Mouse (Mus musculus) CH12.LX (cell line): ENCODE measurements around the gene Impdh1. TPM values are rescaled to one million over a fixed set of nuclear protein-coding genes. Genes with fewer than 3 reads are reported as not detected.

Experiments used
- DNase-seq: peaks from one replicate; pipeline ENCODE4 v3.0.0-alpha.2; 2013; ENCODE audit errors: extremely low read depth
- H3K27ac ChIP-seq: 2 replicates; pipeline ENCODE4 v1.5.1; 2012; ENCODE audit warnings: low read depth, mild to moderate bottlenecking, control low read depth, moderate library complexity; ENCODE audit not compliant: insufficient read depth
- H3K27me3 ChIP-seq: replicated peaks from 2 replicates; pipeline ENCODE3; 2012; ENCODE audit warnings: inconsistent platforms
- H3K36me3 ChIP-seq, 2 experiments: replicated peaks in 1 of 2; 2 replicates each; pipeline versions ENCODE3 to v1.6.1; 2012; ENCODE audit warnings: inconsistent platforms in 1 of 2, low read length in 1 of 2, mild to moderate bottlenecking in 1 of 2, mixed read lengths in 1 of 2, moderate library complexity in 1 of 2; ENCODE audit not compliant: control insufficient read depth in 1 of 2, insufficient read depth in 1 of 2
- H3K4me1 ChIP-seq, 2 experiments: 2 replicates each; pipeline ENCODE4 v1.6.1; 2012; ENCODE audit warnings: inconsistent platforms in 1 of 2, moderate library complexity in 1 of 2; ENCODE audit not compliant: insufficient read depth in 2 of 2, control insufficient read depth in 1 of 2
- H3K4me2 ChIP-seq: 2 replicates; pipeline ENCODE4 v1.6.1; 2012; ENCODE audit warnings: low read depth, mild to moderate bottlenecking, control low read depth; ENCODE audit not compliant: poor library complexity, insufficient read depth, severe bottlenecking
- H3K4me3 ChIP-seq, 3 experiments: fragments of 150-350 bp in 1 of 3; sonication (generic) in 1 of 3; replicated peaks in 1 of 3; 2 replicates each; pipeline versions ENCODE3 to v1.5.1; 2011 to 2012; ENCODE audit warnings: low read depth in 2 of 3, low read length in 2 of 3, mild to moderate bottlenecking in 2 of 3, moderate library complexity in 2 of 3, control low read depth in 1 of 3, improper control_type of control experiment in 1 of 3, inconsistent platforms in 1 of 3, mixed read lengths in 1 of 3; ENCODE audit not compliant: poor library complexity in 1 of 3
- H3K79me2 ChIP-seq: replicated peaks from 2 replicates; pipeline ENCODE4 v1.6.1; 2012; ENCODE audit warnings: mild to moderate bottlenecking, moderate library complexity; ENCODE audit not compliant: control insufficient read depth, poor library complexity, insufficient read depth, severe bottlenecking; ENCODE audit errors: extremely low read depth
- H3K9ac ChIP-seq: 2 replicates; pipeline ENCODE4 v1.6.1; 2012; ENCODE audit warnings: low read depth, mild to moderate bottlenecking, control low read depth, moderate library complexity; ENCODE audit not compliant: insufficient read depth
- H3K9me3 ChIP-seq: replicated peaks from 2 replicates; pipeline ENCODE3; 2012; ENCODE audit warnings: low read length, inconsistent platforms, mixed read lengths
- BHLHE40 ChIP-seq: IDR thresholded peaks from 2 replicates; pipeline ENCODE4 v1.6.1; 2011; ENCODE audit warnings: mild to moderate bottlenecking, low read depth, low read length, improper control_type of control experiment
- CHD1 ChIP-seq: IDR thresholded peaks from 2 replicates; pipeline ENCODE4 v1.6.1; 2012; ENCODE audit warnings: low read depth, low read length, improper control_type of control experiment, inconsistent platforms
- CTCF ChIP-seq, 2 experiments: IDR thresholded peaks in 1 of 2; conservative IDR thresholded peaks in 1 of 2; 2 replicates each; pipeline ENCODE4 v1.5.1; 2011 to 2012; ENCODE audit warnings: low read depth in 2 of 2, low read length in 2 of 2, improper control_type of control experiment in 1 of 2, inconsistent platforms in 1 of 2, mild to moderate bottlenecking in 1 of 2, moderate library complexity in 1 of 2
- E2F4 ChIP-seq: IDR thresholded peaks from 2 replicates; pipeline ENCODE4 v1.6.1; 2011; ENCODE audit warnings: low read depth, low read length, improper control_type of control experiment; ENCODE audit not compliant: insufficient replicate concordance
- EP300 ChIP-seq: IDR thresholded peaks from 2 replicates; pipeline ENCODE4 v1.6.1; 2011; ENCODE audit warnings: low read length, improper control_type of control experiment
- ETS1 ChIP-seq: conservative IDR thresholded peaks from 2 replicates; pipeline ENCODE4 v1.6.1; 2012; ENCODE audit warnings: low read depth, mild to moderate bottlenecking, inconsistent platforms, low read length, improper control_type of control experiment, moderate library complexity
- IRF4 ChIP-seq: IDR thresholded peaks from 2 replicates; pipeline ENCODE4 v1.6.1; 2014; ENCODE audit warnings: low read depth, mild to moderate bottlenecking, inconsistent platforms, low read length, improper control_type of control experiment
- JUN ChIP-seq: IDR thresholded peaks from 2 replicates; pipeline ENCODE4 v1.6.1; 2011; ENCODE audit warnings: low read depth, mild to moderate bottlenecking, low read length, improper control_type of control experiment, moderate library complexity; ENCODE audit not compliant: insufficient read depth
- KAT2A ChIP-seq: IDR thresholded peaks from 2 replicates; pipeline ENCODE4 v1.6.1; 2012; ENCODE audit warnings: low read length, improper control_type of control experiment, inconsistent platforms; ENCODE audit not compliant: insufficient replicate concordance
- MAFK ChIP-seq: IDR thresholded peaks from 2 replicates; pipeline ENCODE4 v1.6.1; 2011; ENCODE audit warnings: low read length, improper control_type of control experiment; ENCODE audit not compliant: insufficient replicate concordance
- MAX ChIP-seq: IDR thresholded peaks from 2 replicates; pipeline ENCODE4 v1.6.1; 2011; ENCODE audit warnings: low read length, improper control_type of control experiment
- MAZ ChIP-seq: IDR thresholded peaks from 2 replicates; pipeline ENCODE4 v1.6.1; 2012; ENCODE audit warnings: low read depth, mild to moderate bottlenecking, inconsistent platforms, low read length, improper control_type of control experiment, moderate library complexity
- MEF2A ChIP-seq: IDR thresholded peaks from 2 replicates; pipeline ENCODE4 v1.6.1; 2014; ENCODE audit warnings: low read depth, mild to moderate bottlenecking, inconsistent platforms, low read length, improper control_type of control experiment, borderline replicate concordance
- NELFE ChIP-seq: IDR thresholded peaks from 2 replicates; pipeline ENCODE4 v1.6.1; 2011; ENCODE audit warnings: low read depth, low read length, improper control_type of control experiment
- NRF1 ChIP-seq: IDR thresholded peaks from 2 replicates; pipeline ENCODE4 v1.6.1; 2014; ENCODE audit warnings: low read depth, mild to moderate bottlenecking, inconsistent platforms, low read length, improper control_type of control experiment, moderate library complexity
- PAX5 ChIP-seq: IDR thresholded peaks from 2 replicates; pipeline ENCODE4 v1.6.1; 2012; ENCODE audit warnings: low read length, inconsistent platforms, mixed read lengths
- POLR2A ChIP-seq: IDR thresholded peaks from 2 replicates; pipeline ENCODE4 v1.6.1; 2011; ENCODE audit warnings: low read depth, mild to moderate bottlenecking, improper control_type of control experiment, low read length
- POLR2AphosphoS2 ChIP-seq: IDR thresholded peaks from 2 replicates; pipeline ENCODE4 v1.6.1; 2011; ENCODE audit warnings: low read depth, low read length, improper control_type of control experiment
- RCOR1 ChIP-seq: conservative IDR thresholded peaks from 2 replicates; pipeline ENCODE4 v1.6.1; 2012; ENCODE audit warnings: low read depth, mild to moderate bottlenecking, inconsistent platforms, low read length, improper control_type of control experiment
- SIN3A ChIP-seq: IDR thresholded peaks from 2 replicates; pipeline ENCODE4 v1.6.1; 2012; ENCODE audit warnings: low read length, improper control_type of control experiment, inconsistent platforms
- TBP ChIP-seq: conservative IDR thresholded peaks from 2 replicates; pipeline ENCODE4 v1.6.1; 2011; ENCODE audit warnings: low read depth, low read length, improper control_type of control experiment
- UBTF ChIP-seq: IDR thresholded peaks from 2 replicates; pipeline ENCODE4 v1.6.1; 2012; ENCODE audit warnings: low read depth, mild to moderate bottlenecking, inconsistent platforms, low read length, improper control_type of control experiment, moderate library complexity
- USF2 ChIP-seq: conservative IDR thresholded peaks from 2 replicates; pipeline ENCODE4 v1.6.1; 2011; ENCODE audit warnings: low read depth, low read length, improper control_type of control experiment
- ZMIZ1 ChIP-seq: IDR thresholded peaks from 2 replicates; pipeline ENCODE4 v1.6.1; 2012; ENCODE audit warnings: low read depth, mild to moderate bottlenecking, inconsistent platforms, low read length, improper control_type of control experiment
- dilution Hi-C: fragments of 300-500 bp; cut with MboI; formaldehyde crosslinking; loops from 2 replicates; pipeline ENCODE4 v1.14.3; 2020; ENCODE audit warnings: low sequenced_read_pairs; ENCODE audit not compliant: extremely low pct_unique_long_range_greater_than_20kb, extremely low pct_ligation_motif_present
- in situ Hi-C: fragments of 300-500 bp; cut with MboI; formaldehyde crosslinking; loops from 3 replicates; pipeline ENCODE4 v1.14.3; 2019; ENCODE audit warnings: low sequenced_read_pairs, low pct_ligation_motif_present, low pct_unique_long_range_greater_than_20kb, mixed read lengths
- polyA plus RNA-seq: library from polyadenylated mRNA; unstranded; fragments of >175 nt; gene quantifications from 2 replicates; pipeline ENCODE4 v1.2.1, GENCODE M21; 2012; ENCODE audit warnings: low read depth; ENCODE audit not compliant: insufficient read length
- total RNA-seq, 2 experiments: library from RNA; depleted of rRNA; stranded (reverse); fragments of 300-350 nt in 1 of 2; fragments of >200 nt in 1 of 2; gene quantifications; 2 replicates each; pipeline ENCODE4 v1.2.3; 2012 to 2014

Gene Impdh1
- total and polyA plus RNA-seq, 3 experiments, result 3.1 to 19.6 (median 14.9) TPM

- dilution Hi-C loops, result no loop called here
- TF ChIP-seq MAFK (no peak), MEF2A (no peak), EP300 (no peak), CHD1 (no peak), NRF1 (no peak), JUN (no peak), MAX (no peak), NELFE (no peak), TBP (no peak), PAX5 (no peak), ETS1 (no peak), IRF4 (no peak), MAZ (no peak), E2F4 (no peak), BHLHE40 (no peak), KAT2A (no peak)
- no peak for DNase-seq
- no peaks in the 10 kb centered on the region for H3K9me3 ChIP-seq
- in situ Hi-C loops, result no loop called here
- no peak overlapping the region for H3K27ac ChIP-seq
- peaks cover 5 to 14% of the 10 kb centered on the region in 2 experiments; a peak in 2 of 4 replicates for H3K4me1 ChIP-seq
- H3K4me3 ChIP-seq, result no peak overlapping the region
- H3K27me3 ChIP-seq, result peaks cover 42% of the 10 kb centered on the region
- peaks cover 0 to 3% of the 10 kb centered on the region in 2 experiments for H3K36me3 ChIP-seq
- H3K4me2 ChIP-seq, result no peak overlapping the region
- H3K9ac ChIP-seq, result no peak overlapping the region
- no peaks in the 10 kb centered on the region for H3K79me2 ChIP-seq
These were observed 21.0 kb downstream of the Impdh1 start for GRCm38 (mm10) chr6:29195146-29195545.

- Histone ChIP-seq H3K9ac (no peak overlapping the region), H3K27ac (no peak overlapping the region), H3K4me2 (no peak overlapping the region), H3K4me1 (peaks cover 5 to 14% of the 10 kb centered on the region in 2 experiments; a peak in 2 of 4 replicates), H3K9me3 (no peaks in the 10 kb centered on the region), H3K4me3 (no peak overlapping the region), H3K36me3 (peaks cover 0 to 3% of the 10 kb centered on the region in 2 experiments), H3K27me3 (peaks cover 48% of the 10 kb centered on the region), H3K79me2 (no peaks in the 10 kb centered on the region)
- in situ Hi-C loops (no loop called here), dilution Hi-C loops (no loop called here)
- TF ChIP-seq NELFE (no peak), MAZ (no peak), IRF4 (no peak), POLR2AphosphoS2 (no peak), BHLHE40 (no peak), MEF2A (no peak), SIN3A (no peak), E2F4 (no peak), UBTF (no peak), POLR2A (no peak), CHD1 (no peak), USF2 (no peak), RCOR1 (no peak), CTCF (conservative IDR thresholded peaks at IDR 0.05 in 1 of 2, IDR thresholded peaks at IDR 0.05 in 1 of 2; ENCODE audit: low read depth in 2 of 2, low read length in 2 of 2) (no peak), TBP (no peak), ZMIZ1 (no peak)
- no peak for DNase-seq
These were observed 22.0 kb downstream of the Impdh1 start for GRCm38 (mm10) chr6:29193961-29194750.
